Mouse (Mus musculus): ENCODE measurements around the gene Rbms2. TPM values are rescaled to one million over a fixed set of nuclear protein-coding genes. Genes with fewer than 3 reads are reported as not detected.

Gene Rbms2
- polyA plus RNA-seq, 1 experiment from 2014 or later: 11.7 TPM

DNA sequence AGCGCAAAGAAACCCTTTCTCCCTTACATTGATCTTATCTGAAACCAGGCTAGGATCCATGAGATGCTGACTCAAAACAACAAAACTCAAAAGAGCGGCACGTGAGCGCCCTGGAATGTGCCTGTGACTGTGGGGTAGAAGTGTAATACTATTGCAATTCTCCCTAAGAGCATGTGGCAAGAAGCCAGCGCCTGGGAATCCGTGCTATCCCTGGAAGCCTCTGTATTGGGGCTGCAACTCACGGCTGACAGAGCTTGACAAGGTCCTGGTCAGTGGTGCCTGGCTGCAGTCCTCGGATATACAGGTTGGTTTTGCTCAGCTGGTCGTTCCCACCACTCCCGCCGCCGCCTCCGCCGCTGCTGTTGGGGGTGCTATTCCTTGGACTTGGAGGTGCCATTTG, 29.2 kb downstream of the Rbms2 start:
- Histone ChIP-seq H3K9ac (ENCODE audit: low read depth, low read length) (no peak overlapping the region), H3K36me3 (ENCODE audit: control insufficient read depth, insufficient read depth) (no peaks in the 10 kb centered on the region), H3K4me1 (replicated peaks; ENCODE audit: control insufficient read depth, insufficient read depth, low read length) (no peaks in the 10 kb centered on the region), H3K4me2 (replicated peaks; ENCODE audit: low read depth) (no peak overlapping the region), H3K4me3 (ENCODE audit: low read depth, low read length) (no peak overlapping the region), H3K27me3 (replicated peaks; ENCODE audit: control insufficient read depth, insufficient read depth, low read length) (no peaks in the 10 kb centered on the region), H3K27ac (ENCODE audit: low read depth, low read length) (no peak overlapping the region), H3K9me3 (ENCODE audit: control insufficient read depth) (no peaks in the 10 kb centered on the region)
- no peak for TF ChIP-seq CTCF (IDR thresholded peaks at IDR 0.05; ENCODE audit: low read depth)
- ATAC-seq: no peak
- WGBS: 76% methylated on average over 14 of the region's 14 CpGs

GRCm38 (mm10) chr10:128149592-128149991, 30.5 kb downstream of the Rbms2 start:
- Histone ChIP-seq H3K4me2 (replicated peaks; ENCODE audit: low read depth) (peak overlapping the region; percentile 49), H3K36me3 (ENCODE audit: control insufficient read depth, insufficient read depth) (peaks cover 13% of the 10 kb centered on the region; the same call in 1 of the 2 replicates), H3K4me1 (replicated peaks; ENCODE audit: control insufficient read depth, insufficient read depth, low read length) (no peaks in the 10 kb centered on the region), H3K4me3 (ENCODE audit: low read depth, low read length) (peak overlapping the region; percentile 5; the same call in 1 of the 2 replicates), H3K27ac (ENCODE audit: low read depth, low read length) (peak overlapping the region; percentile 51), H3K9me3 (ENCODE audit: control insufficient read depth) (no peaks in the 10 kb centered on the region), H3K27me3 (replicated peaks; ENCODE audit: control insufficient read depth, insufficient read depth, low read length) (no peaks in the 10 kb centered on the region), H3K9ac (ENCODE audit: low read depth, low read length) (no peak overlapping the region)
- peak; percentile 97 for ATAC-seq
- WGBS: 0% methylated on average over 5 of the region's 5 CpGs
- TF ChIP-seq CTCF (IDR thresholded peaks at IDR 0.05; ENCODE audit: low read depth): peak; percentile 70

DNA sequence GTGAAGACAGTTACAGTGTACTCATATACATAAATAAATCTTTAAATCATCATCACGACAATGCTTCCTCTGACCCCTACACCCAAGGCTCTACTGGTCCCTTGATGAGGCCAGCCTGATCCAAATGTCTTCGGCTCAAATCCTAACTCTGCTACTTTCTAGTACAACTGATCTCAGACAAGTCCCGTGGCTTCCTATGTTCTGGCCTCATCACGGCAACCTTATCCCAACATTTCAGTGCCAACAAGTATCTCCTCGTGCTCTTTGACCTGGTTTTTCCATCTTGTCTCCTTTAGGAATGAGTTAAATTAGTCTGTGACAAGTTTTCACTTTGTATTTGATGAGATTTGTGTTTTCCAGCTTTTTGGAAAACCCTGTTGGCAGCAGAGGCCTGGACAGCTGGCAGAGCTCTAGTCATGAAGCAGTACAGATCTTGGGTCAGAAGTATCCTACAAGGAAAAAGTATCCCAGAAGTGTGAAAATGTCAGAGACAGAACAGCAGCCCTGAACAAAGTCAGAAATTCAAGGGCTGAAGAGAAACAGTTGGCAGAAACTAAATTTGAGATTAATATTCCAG, 31.2 kb downstream of the Rbms2 start:
- Histone ChIP-seq H3K9ac (ENCODE audit: low read depth, low read length) (no peak overlapping the region), H3K27me3 (replicated peaks; ENCODE audit: control insufficient read depth, insufficient read depth, low read length) (no peaks in the 10 kb centered on the region), H3K27ac (ENCODE audit: low read depth, low read length) (peak overlapping the region; percentile 51), H3K4me1 (replicated peaks; ENCODE audit: control insufficient read depth, insufficient read depth, low read length) (no peaks in the 10 kb centered on the region), H3K4me3 (ENCODE audit: low read depth, low read length) (no peak overlapping the region), H3K4me2 (replicated peaks; ENCODE audit: low read depth) (peak overlapping the region; percentile 49; the same call in 1 of the 2 replicates), H3K9me3 (ENCODE audit: control insufficient read depth) (no peaks in the 10 kb centered on the region), H3K36me3 (ENCODE audit: control insufficient read depth, insufficient read depth) (peaks cover 17% of the 10 kb centered on the region; the same call in 1 of the 2 replicates)
- ATAC-seq: no peak
- no peak for TF ChIP-seq CTCF (IDR thresholded peaks at IDR 0.05; ENCODE audit: low read depth)
- 73% methylated on average over 5 of the region's 5 CpGs for WGBS

GRCm38 (mm10) chr10:128144961-128145360, 35.1 kb downstream of the Rbms2 start:
- TF ChIP-seq CTCF (IDR thresholded peaks at IDR 0.05; ENCODE audit: low read depth): no peak
- Histone ChIP-seq H3K27ac (ENCODE audit: low read depth, low read length) (no peak overlapping the region), H3K4me2 (replicated peaks; ENCODE audit: low read depth) (no peak overlapping the region), H3K27me3 (replicated peaks; ENCODE audit: control insufficient read depth, insufficient read depth, low read length) (no peaks in the 10 kb centered on the region), H3K4me3 (ENCODE audit: low read depth, low read length) (no peak overlapping the region), H3K4me1 (replicated peaks; ENCODE audit: control insufficient read depth, insufficient read depth, low read length) (no peaks in the 10 kb centered on the region), H3K36me3 (ENCODE audit: control insufficient read depth, insufficient read depth) (peaks cover 34% of the 10 kb centered on the region; the same call in 1 of the 2 replicates), H3K9ac (ENCODE audit: low read depth, low read length) (no peak overlapping the region), H3K9me3 (ENCODE audit: control insufficient read depth) (no peaks in the 10 kb centered on the region)
- 74% methylated on average over 2 of the region's 2 CpGs for WGBS
- ATAC-seq: no peak

- H3K4me2 ChIP-seq (replicated peaks; ENCODE audit: low read depth): no peak overlapping the region
- no peak for TF ChIP-seq CTCF (IDR thresholded peaks at IDR 0.05; ENCODE audit: low read depth)
- 47% methylated on average over 4 of the region's 4 CpGs for WGBS
- H3K27me3 ChIP-seq (replicated peaks; ENCODE audit: control insufficient read depth, insufficient read depth, low read length): no peaks in the 10 kb centered on the region
- H3K36me3 ChIP-seq (ENCODE audit: control insufficient read depth, insufficient read depth): peaks cover 38% of the 10 kb centered on the region; the same call in 1 of the 2 replicates
- no peak overlapping the region for H3K9ac ChIP-seq (ENCODE audit: low read depth, low read length)
- no peak overlapping the region for H3K27ac ChIP-seq (ENCODE audit: low read depth, low read length)
- no peak overlapping the region for H3K4me3 ChIP-seq (ENCODE audit: low read depth, low read length)
- no peak for ATAC-seq
- H3K9me3 ChIP-seq (ENCODE audit: control insufficient read depth): no peaks in the 10 kb centered on the region
- H3K4me1 ChIP-seq (replicated peaks; ENCODE audit: control insufficient read depth, insufficient read depth, low read length): no peaks in the 10 kb centered on the region
Measured at GRCm38 (mm10) chr10:128143659-128144058, 36.4 kb downstream of the Rbms2 start.

- no peak for ATAC-seq
- peaks cover 47% of the 10 kb centered on the region; the same call in 1 of the 2 replicates for H3K36me3 ChIP-seq (ENCODE audit: control insufficient read depth, insufficient read depth)
- H3K9ac ChIP-seq (ENCODE audit: low read depth, low read length): no peak overlapping the region
- H3K4me1 ChIP-seq (replicated peaks; ENCODE audit: control insufficient read depth, insufficient read depth, low read length): no peaks in the 10 kb centered on the region
- WGBS: 62% methylated on average over 2 of the region's 2 CpGs
- H3K27me3 ChIP-seq (replicated peaks; ENCODE audit: control insufficient read depth, insufficient read depth, low read length): no peaks in the 10 kb centered on the region
- no peak overlapping the region for H3K4me3 ChIP-seq (ENCODE audit: low read depth, low read length)
- TF ChIP-seq CTCF (IDR thresholded peaks at IDR 0.05; ENCODE audit: low read depth): peak; percentile 60
- H3K27ac ChIP-seq (ENCODE audit: low read depth, low read length): no peak overlapping the region
- H3K9me3 ChIP-seq (ENCODE audit: control insufficient read depth): no peaks in the 10 kb centered on the region
- H3K4me2 ChIP-seq (replicated peaks; ENCODE audit: low read depth): no peak overlapping the region
Measured at GRCm38 (mm10) chr10:128142165-128142564, 37.9 kb downstream of the Rbms2 start.
